Mouse (Mus musculus): Measurements from ENCODE around the gene A530016L24Rik. TPM values are rescaled to one million over a fixed set of nuclear protein-coding genes. Genes with fewer than 3 reads are reported as not detected.

Gene A530016L24Rik
- polyA plus RNA-seq (2016; fragmentation: Nextera tagmentation; extraction: Ambion mirVana) = not detected in 2 replicates

DNA sequence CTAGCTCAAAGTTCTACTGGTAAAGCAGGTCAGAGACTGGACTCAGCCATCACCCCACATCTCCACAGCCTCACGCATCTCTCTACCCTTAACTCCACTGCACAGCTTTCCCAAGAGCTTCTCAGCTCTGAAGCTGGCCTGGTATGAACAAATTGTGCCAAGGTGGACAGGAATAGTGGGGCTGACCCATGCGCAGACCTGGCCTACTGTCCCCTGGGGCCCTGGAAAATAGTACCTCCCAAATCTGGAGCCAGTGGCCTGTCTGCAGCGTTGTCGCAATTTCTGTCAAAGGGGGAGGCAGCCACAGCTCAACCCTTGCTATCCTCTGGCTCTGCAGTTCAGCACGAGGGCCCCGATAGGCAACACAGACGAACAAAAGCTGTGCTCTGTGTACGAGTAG is at the start of gene A530016L24Rik:
Gene A530016L24Rik (plus strand): TSS at position 315 of the 400 bp plus-strand sequence.
- Histone ChIP-seq H3K4me1 (peaks cover 14% of the 10 kb centered on the region), H3K36me3 (no peaks in the 10 kb centered on the region), H3K4me2 (no peak within 1 kb of the TSS), H3K27me3 (replicated peaks) (no peaks in the 10 kb centered on the region), H3K27ac (no peak within 1 kb of the TSS), H3K4me3 (no peak within 1 kb of the TSS), H3K9ac (no peak within 1 kb of the TSS), H3K9me3 (replicated peaks) (no peaks in the 10 kb centered on the region)
- WGBS (ENCODE audit: insufficient replicate concordance) = 75% methylated on average over 8 of the region's 8 CpGs
- no peak for ATAC-seq

DNA sequence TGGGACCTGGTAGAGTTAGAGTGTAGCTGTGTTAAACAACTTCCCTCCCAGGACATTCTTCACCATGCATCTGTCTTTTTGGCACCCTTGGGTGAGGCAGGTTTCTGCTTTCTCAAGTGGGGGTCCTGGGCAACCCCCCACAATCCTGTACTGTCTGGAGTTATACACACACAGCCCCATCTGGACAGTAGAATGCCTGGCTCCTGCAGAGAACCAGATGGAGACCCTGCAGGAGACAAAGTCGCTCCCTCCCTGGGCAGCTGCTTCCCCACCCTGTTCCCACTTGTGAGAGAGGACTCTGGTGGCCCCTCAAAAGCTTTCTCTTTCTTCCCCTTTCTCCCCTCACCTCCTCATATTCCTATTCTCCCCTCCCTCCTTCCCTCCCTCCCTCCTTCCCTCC is 49.3 kb upstream of the A530016L24Rik start:
- H3K9me3 ChIP-seq (replicated peaks) = 0 out of 2 replicates have a peak, but pooled peaks cover 4% of the 10 kb centered on the region
- H3K4me3 ChIP-seq = no peak overlapping the region
- H3K27ac ChIP-seq = no peak overlapping the region
- H3K4me2 ChIP-seq = no peak overlapping the region
- H3K36me3 ChIP-seq = no peaks in the 10 kb centered on the region
- peaks cover 9% of the 10 kb centered on the region for H3K27me3 ChIP-seq (replicated peaks)
- WGBS (ENCODE audit: insufficient replicate concordance) = 28% methylated on average over 1 of the region's 1 CpGs
- no peak for ATAC-seq
- H3K4me1 ChIP-seq = no peaks in the 10 kb centered on the region
- no peak overlapping the region for H3K9ac ChIP-seq

GRCm38 (mm10) chr12:112449144-112449827 is 40.0 kb upstream of the A530016L24Rik start:
- ATAC-seq = no peak
- Histone ChIP-seq H3K4me2 (no peak overlapping the region), H3K27me3 (replicated peaks) (no peaks in the 10 kb centered on the region), H3K36me3 (no peaks in the 10 kb centered on the region), H3K4me3 (no peak overlapping the region), H3K9me3 (replicated peaks) (0 out of 2 replicates have a peak, but pooled peaks cover 7% of the 10 kb centered on the region), H3K4me1 (no peaks in the 10 kb centered on the region), H3K27ac (no peak overlapping the region), H3K9ac (no peak overlapping the region)
- 56% methylated on average over 18 of the region's 18 CpGs for whole genome bisulfite sequencing (ENCODE audit: insufficient replicate concordance)

DNA sequence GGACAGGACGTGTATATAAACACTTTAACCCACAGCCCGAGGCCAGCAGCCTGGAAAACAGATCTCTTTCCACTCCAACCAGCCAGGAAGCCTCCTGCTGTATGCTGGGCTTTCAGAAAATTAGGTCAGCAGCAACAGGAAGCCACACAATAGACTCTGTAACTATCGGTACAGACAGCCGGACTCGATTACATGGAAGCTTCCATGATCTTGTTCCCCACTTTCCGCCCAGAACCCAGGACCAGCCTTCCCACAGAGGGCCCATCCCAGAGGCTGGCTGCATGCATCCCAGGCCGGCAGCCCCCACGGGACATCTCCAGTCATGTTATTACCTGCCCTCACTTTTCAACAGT is 39.4 kb upstream of the A530016L24Rik start:
- Histone ChIP-seq H3K4me1 (no peaks in the 10 kb centered on the region), H3K9ac (no peak overlapping the region), H3K27ac (no peak overlapping the region), H3K36me3 (no peaks in the 10 kb centered on the region), H3K4me2 (no peak overlapping the region), H3K4me3 (no peak overlapping the region), H3K27me3 (replicated peaks) (no peaks in the 10 kb centered on the region), H3K9me3 (replicated peaks) (0 out of 2 replicates have a peak, but pooled peaks cover 3% of the 10 kb centered on the region)
- ATAC-seq = no peak
- 58% methylated on average over 8 of the region's 8 CpGs for WGBS (ENCODE audit: insufficient replicate concordance)

DNA sequence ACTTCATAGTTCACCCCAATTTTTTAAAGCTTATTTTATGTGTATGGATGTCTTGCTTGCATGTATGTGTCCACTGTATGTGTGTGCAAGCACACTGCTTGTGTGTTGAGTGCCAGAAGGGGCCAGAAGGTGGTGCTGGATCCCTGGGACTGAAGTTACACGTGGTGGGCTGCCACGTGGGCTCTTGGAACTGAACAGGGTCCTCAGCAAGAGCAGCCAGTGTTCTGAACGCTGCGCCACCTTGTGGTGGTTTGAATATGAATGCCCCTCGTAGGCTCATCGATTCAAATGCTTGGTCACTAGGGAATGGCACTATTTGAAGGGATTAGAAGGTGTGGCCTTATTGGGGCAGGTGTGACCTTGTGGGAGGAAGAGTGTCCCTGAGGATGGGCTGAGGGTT is 38.4 kb upstream of the A530016L24Rik start:
- H3K9ac ChIP-seq = no peak overlapping the region
- 23% methylated on average over 6 of the region's 6 CpGs for WGBS (ENCODE audit: insufficient replicate concordance)
- no peaks in the 10 kb centered on the region for H3K27me3 ChIP-seq (replicated peaks)
- H3K27ac ChIP-seq = no peak overlapping the region
- no peaks in the 10 kb centered on the region for H3K4me1 ChIP-seq
- H3K4me3 ChIP-seq = no peak overlapping the region
- no peak for ATAC-seq
- H3K9me3 ChIP-seq (replicated peaks) = 0 out of 2 replicates have a peak, but pooled peaks cover 3% of the 10 kb centered on the region
- H3K4me2 ChIP-seq = no peak overlapping the region
- H3K36me3 ChIP-seq = no peaks in the 10 kb centered on the region

GRCm38 (mm10) chr12:112451381-112451780 is 37.9 kb upstream of the A530016L24Rik start:
- H3K4me3 ChIP-seq = no peak overlapping the region
- no peaks in the 10 kb centered on the region for H3K36me3 ChIP-seq
- H3K4me2 ChIP-seq = no peak overlapping the region
- no peak overlapping the region for H3K27ac ChIP-seq
- no peaks in the 10 kb centered on the region for H3K4me1 ChIP-seq
- 56% methylated on average over 1 of the region's 1 CpGs for WGBS (ENCODE audit: insufficient replicate concordance)
- no peaks in the 10 kb centered on the region for H3K27me3 ChIP-seq (replicated peaks)
- H3K9me3 ChIP-seq (replicated peaks) = 0 out of 2 replicates have a peak, but pooled peaks cover 3% of the 10 kb centered on the region
- no peak overlapping the region for H3K9ac ChIP-seq
- no peak for ATAC-seq

GRCm38 (mm10) chr12:112451826-112452225 is 37.4 kb upstream of the A530016L24Rik start:
- Histone ChIP-seq H3K9me3 (replicated peaks) (0 out of 2 replicates have a peak, but pooled peaks cover 3% of the 10 kb centered on the region), H3K36me3 (no peaks in the 10 kb centered on the region), H3K4me3 (no peak overlapping the region), H3K27me3 (replicated peaks) (no peaks in the 10 kb centered on the region), H3K4me1 (no peaks in the 10 kb centered on the region), H3K9ac (no peak overlapping the region), H3K4me2 (no peak overlapping the region), H3K27ac (no peak overlapping the region)
- ATAC-seq = no peak
- WGBS (ENCODE audit: insufficient replicate concordance) = 77% methylated on average over 9 of the region's 9 CpGs

DNA sequence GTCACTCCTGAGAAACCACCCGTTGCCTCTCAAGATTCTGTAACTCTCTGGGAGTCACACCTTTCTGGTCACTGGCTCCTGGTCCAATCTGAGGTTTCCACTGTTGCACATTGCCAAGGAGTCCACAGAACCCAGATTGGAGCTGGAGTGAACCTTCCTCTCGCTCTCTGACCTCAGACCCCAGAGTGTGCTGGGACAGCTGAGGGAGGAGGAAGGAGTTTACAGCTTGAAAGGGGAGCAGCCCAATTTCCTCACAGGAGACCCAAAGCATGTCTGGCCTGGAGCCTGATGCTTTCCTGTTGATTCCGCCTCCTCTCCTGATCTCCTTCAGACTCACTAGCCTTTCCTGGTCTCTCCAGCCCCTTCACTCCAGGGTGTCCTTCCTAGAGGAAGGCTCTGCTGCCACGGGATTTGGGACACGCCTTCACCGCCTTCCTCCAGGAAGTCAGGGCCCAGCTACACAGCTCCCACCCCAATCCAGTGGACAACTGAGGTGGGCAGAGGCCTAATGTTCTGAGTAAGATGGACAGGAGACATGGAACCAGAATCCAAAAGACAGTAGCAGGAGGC is 33.0 kb upstream of the A530016L24Rik start:
- WGBS (ENCODE audit: insufficient replicate concordance) = 58% methylated on average over 6 of the region's 6 CpGs
- no peak overlapping the region for H3K9ac ChIP-seq
- H3K4me2 ChIP-seq = no peak overlapping the region
- H3K27me3 ChIP-seq (replicated peaks) = no peaks in the 10 kb centered on the region
- H3K4me3 ChIP-seq = no peak overlapping the region
- no peaks in the 10 kb centered on the region for H3K9me3 ChIP-seq (replicated peaks)
- no peaks in the 10 kb centered on the region for H3K4me1 ChIP-seq
- ATAC-seq = no peak
- H3K36me3 ChIP-seq = no peaks in the 10 kb centered on the region
- no peak overlapping the region for H3K27ac ChIP-seq

DNA sequence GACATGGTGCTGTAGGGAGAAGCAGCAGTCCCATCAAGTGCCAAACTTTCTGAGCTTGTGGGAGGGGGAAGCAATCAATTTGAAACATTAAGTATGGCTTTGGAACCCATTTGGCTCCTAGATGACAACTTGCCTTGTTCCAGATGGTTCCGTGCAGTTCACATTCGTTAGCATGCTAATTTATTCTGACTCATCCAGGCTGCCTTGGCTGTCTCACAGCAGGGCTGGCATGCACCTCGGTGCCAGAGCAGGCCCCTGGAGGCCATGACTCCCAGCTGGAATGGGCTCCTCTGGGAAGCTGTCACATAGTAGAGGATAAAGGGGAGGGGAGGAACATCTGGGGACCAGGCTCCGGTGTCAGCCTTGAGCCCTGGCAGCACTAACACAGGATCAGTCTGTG is 31.4 kb upstream of the A530016L24Rik start:
- Histone ChIP-seq H3K9ac (no peak overlapping the region), H3K36me3 (no peaks in the 10 kb centered on the region), H3K27me3 (replicated peaks) (no peaks in the 10 kb centered on the region), H3K9me3 (replicated peaks) (no peaks in the 10 kb centered on the region), H3K4me1 (no peaks in the 10 kb centered on the region), H3K27ac (no peak overlapping the region), H3K4me2 (no peak overlapping the region), H3K4me3 (no peak overlapping the region)
- WGBS (ENCODE audit: insufficient replicate concordance) = 59% methylated on average over 4 of the region's 4 CpGs
- ATAC-seq = no peak

DNA sequence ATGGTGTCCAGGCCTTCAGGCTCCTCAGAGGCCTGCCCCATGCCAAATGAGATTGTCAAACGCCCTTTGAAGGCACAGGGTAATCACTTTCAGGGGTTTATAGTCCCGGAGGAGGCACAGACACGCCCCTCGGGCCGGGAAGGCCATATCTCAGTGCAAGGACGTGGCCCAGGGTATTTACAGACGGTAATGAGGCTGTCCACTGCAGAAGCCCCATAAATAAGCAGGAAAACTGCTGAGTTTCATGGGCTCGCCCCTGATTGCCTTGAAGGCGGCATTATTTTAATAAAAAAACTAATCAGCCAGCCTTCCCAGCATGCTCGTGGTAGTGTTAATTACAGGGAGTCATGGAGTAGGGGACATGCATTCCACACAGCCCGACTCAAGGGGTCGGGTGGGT is 26.8 kb upstream of the A530016L24Rik start:
- Histone ChIP-seq H3K9me3 (replicated peaks) (no peaks in the 10 kb centered on the region), H3K27me3 (replicated peaks) (no peaks in the 10 kb centered on the region), H3K4me1 (peaks cover 11% of the 10 kb centered on the region), H3K4me3 (no peak overlapping the region), H3K36me3 (no peaks in the 10 kb centered on the region), H3K9ac (no peak overlapping the region), H3K27ac (no peak overlapping the region), H3K4me2 (no peak overlapping the region)
- 50% methylated on average over 12 of the region's 12 CpGs for WGBS (ENCODE audit: insufficient replicate concordance)
- no peak for ATAC-seq

GRCm38 (mm10) chr12:112463209-112463608 is 26.0 kb upstream of the A530016L24Rik start:
- Histone ChIP-seq H3K4me2 (no peak overlapping the region), H3K27me3 (replicated peaks) (no peaks in the 10 kb centered on the region), H3K27ac (no peak overlapping the region), H3K36me3 (no peaks in the 10 kb centered on the region), H3K9ac (no peak overlapping the region), H3K4me1 (peaks cover 11% of the 10 kb centered on the region), H3K4me3 (no peak overlapping the region), H3K9me3 (replicated peaks) (no peaks in the 10 kb centered on the region)
- ATAC-seq = no peak
- WGBS (ENCODE audit: insufficient replicate concordance) = 56% methylated on average over 4 of the region's 4 CpGs

DNA sequence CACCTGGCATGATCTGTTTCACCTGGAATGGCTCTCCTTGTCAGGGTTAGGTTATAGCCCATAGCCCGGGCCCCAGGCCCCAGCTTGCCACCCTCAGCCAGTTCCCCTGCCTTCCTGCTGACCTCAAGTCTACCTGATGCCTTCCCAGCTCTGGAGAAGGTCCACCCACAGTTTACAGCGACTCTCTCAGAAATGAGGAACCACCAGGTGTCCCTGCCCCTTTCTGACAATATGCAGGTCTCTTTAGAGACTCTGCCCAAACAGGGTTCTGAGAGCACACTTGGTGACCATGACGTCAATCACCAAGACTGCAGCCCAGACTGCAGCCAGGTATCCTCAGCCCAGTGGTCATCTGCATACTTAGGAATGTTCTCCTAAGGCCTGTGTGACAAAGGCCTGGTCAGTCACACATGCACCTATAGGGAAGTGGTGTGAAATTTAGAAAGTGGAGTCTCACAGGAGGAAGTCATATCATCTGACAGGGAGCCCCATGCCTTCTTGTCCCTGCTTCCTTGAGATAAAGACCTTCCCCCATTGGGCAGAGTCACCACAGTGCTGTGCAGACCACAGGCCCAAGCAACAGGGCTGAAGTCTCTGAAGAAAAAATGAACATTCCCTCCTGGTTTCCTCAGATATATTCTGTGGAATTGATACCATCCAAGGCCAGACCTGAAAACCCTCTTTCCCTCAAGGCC is 25.4 kb upstream of the A530016L24Rik start:
- Histone ChIP-seq H3K4me1 (peaks cover 11% of the 10 kb centered on the region), H3K27ac (peak overlapping the region; percentile 53; the same call in 1 of the 2 replicates), H3K9ac (no peak overlapping the region), H3K27me3 (replicated peaks) (no peaks in the 10 kb centered on the region), H3K36me3 (no peaks in the 10 kb centered on the region), H3K4me2 (no peak overlapping the region), H3K4me3 (no peak overlapping the region), H3K9me3 (replicated peaks) (no peaks in the 10 kb centered on the region)
- peak; percentile 63 for ATAC-seq
- WGBS (ENCODE audit: insufficient replicate concordance) = 18% methylated on average over 3 of the region's 3 CpGs
